21 mouse cellular contexts compared by ENCODE assay signal in the genomic region with DNA sequence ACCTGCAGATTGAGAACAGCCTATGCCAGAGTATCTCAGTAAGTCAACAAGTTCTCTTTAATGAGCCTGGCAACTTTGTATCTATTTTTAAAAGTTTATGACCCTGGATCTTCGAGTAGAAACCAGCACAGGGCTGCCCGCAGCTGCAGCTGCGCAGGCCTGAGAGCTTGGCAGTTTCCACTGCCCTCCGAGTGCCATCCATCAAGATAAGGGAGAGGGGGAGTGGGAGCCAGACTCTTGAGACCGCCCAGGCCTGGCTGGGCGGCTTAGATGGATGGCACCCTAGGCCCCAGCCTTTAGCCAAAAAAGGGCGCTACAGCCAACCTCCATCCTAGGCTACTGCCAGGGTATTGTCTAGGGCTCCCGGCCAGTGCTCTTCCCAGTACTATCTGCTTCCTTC.
DNase-seq lines count a peak whose midpoint lies in the region; ATAC-seq lines count a peak whose summit lies in the region.
"Had no signal": no experiment of that assay in that cellular context is flagged by ENCODE, and none has a peak within 500 bp of the region (broad histone marks: within the 10 kb centered on the region; RNA-seq: fewer than 3 reads in every experiment).

No protein-coding gene starts in this region.

- H3K4me1 ChIP-seq in heart, embryonic 16.5 days (ENCODE audit: control insufficient read depth, insufficient read depth, low read length) = peaks cover 7% of the 10 kb centered on the region
- H3K4me1 ChIP-seq in intestine, embryonic 15.5 days (replicated peaks) = peaks cover 28% of the 10 kb centered on the region
- no peaks in the 10 kb centered on the region for H3K4me1 ChIP-seq in forebrain, embryonic 10.5 days
- H3K4me1 ChIP-seq: megakaryocyte, embryonic 14.5 days; midbrain, embryonic 15.5 days had no signal

- WGBS in heart, embryonic 16.5 days = 42% methylated on average over 8 of the region's 8 CpGs
- 38% methylated on average over 8 of the region's 8 CpGs for WGBS in intestine, embryonic 15.5 days
- 89% methylated on average over 8 of the region's 8 CpGs for WGBS in forebrain, embryonic 10.5 days

- H3K9me3 ChIP-seq in heart, embryonic 16.5 days (replicated peaks; ENCODE audit: control insufficient read depth, low read length) = no peaks in the 10 kb centered on the region
- no peaks in the 10 kb centered on the region for H3K9me3 ChIP-seq in intestine, embryonic 15.5 days
- no peaks in the 10 kb centered on the region for H3K9me3 ChIP-seq in forebrain, embryonic 10.5 days
- H3K9me3 ChIP-seq: embryonic facial prominence, embryonic 12.5 days; kidney, embryonic 15.5 days; megakaryocyte, embryonic 14.5 days; midbrain, embryonic 15.5 days; stomach, embryonic 15.5 days had no signal

- intact Hi-C loops in heart, postnatal 25 days (cut with DNase I) = no loop called here

- H3K9ac ChIP-seq in heart, embryonic 16.5 days (ENCODE audit: low read length) = no peak overlapping the region
- H3K9ac ChIP-seq in intestine, embryonic 15.5 days = no peak overlapping the region
- H3K9ac ChIP-seq: embryonic facial prominence, embryonic 12.5 days; kidney, embryonic 15.5 days; midbrain, embryonic 15.5 days; stomach, embryonic 15.5 days had no signal

- peaks cover 8% of the 10 kb centered on the region for H3K27me3 ChIP-seq in heart, embryonic 16.5 days (ENCODE audit: control insufficient read depth, insufficient read depth, low read length)
- H3K27me3 ChIP-seq in intestine, embryonic 15.5 days (replicated peaks) = no peaks in the 10 kb centered on the region
- H3K27me3 ChIP-seq in forebrain, embryonic 10.5 days (ENCODE audit: poor library complexity, severe bottlenecking) = peaks cover 26% of the 10 kb centered on the region
- H3K27me3 ChIP-seq: midbrain, embryonic 15.5 days; stomach, embryonic 15.5 days had no signal

- DNase-seq in heart, postnatal 25 days (ENCODE audit: low spot score) = no peak
- DNase-seq in testis, postnatal 14 days (ENCODE audit: low spot score) = peak; percentile 33
- DNase-seq in testis, postnatal 10 days (ENCODE audit: low spot score) = no peak
- DNase-seq in forebrain, embryonic 10.5 days (ENCODE audit: extremely low spot score, low spot score) = no peak
- DNase-seq: cerebellum, adult 18-20 months; heart, adult 11 months; left cerebral cortex, postnatal 4 days; lung, adult 18-20 months; spleen, adult 18-20 months; thymus, postnatal 4 days had no signal

- H3K4me2 ChIP-seq in heart, embryonic 16.5 days (ENCODE audit: low read depth, low read length) = no peak overlapping the region
- H3K4me2 ChIP-seq in intestine, embryonic 15.5 days (replicated peaks) = no peak overlapping the region
- H3K4me2 ChIP-seq: embryonic facial prominence, embryonic 12.5 days; kidney, embryonic 15.5 days; midbrain, embryonic 15.5 days; stomach, embryonic 15.5 days had no signal

- H3K27ac ChIP-seq in heart, embryonic 16.5 days (ENCODE audit: low read length) = no peak overlapping the region
- H3K27ac ChIP-seq in intestine, embryonic 15.5 days = 0 out of 2 replicates have a peak overlapping the region, but pooled peaks have one; percentile 51
- H3K27ac ChIP-seq in forebrain, embryonic 10.5 days = no peak overlapping the region
- H3K27ac ChIP-seq: embryonic facial prominence, embryonic 12.5 days; kidney, embryonic 15.5 days; midbrain, embryonic 15.5 days had no signal

- no peak overlapping the region for H3K4me3 ChIP-seq in heart, embryonic 16.5 days (ENCODE audit: low read length)
- no peak overlapping the region for H3K4me3 ChIP-seq in intestine, embryonic 15.5 days (replicated peaks)
- H3K4me3 ChIP-seq in forebrain, embryonic 10.5 days = no peak overlapping the region
- H3K4me3 ChIP-seq: embryonic facial prominence, embryonic 12.5 days; kidney, embryonic 15.5 days; megakaryocyte, embryonic 14.5 days; midbrain, embryonic 15.5 days; stomach, embryonic 15.5 days had no signal

- no peaks in the 10 kb centered on the region for H3K36me3 ChIP-seq in heart, embryonic 16.5 days (ENCODE audit: control insufficient read depth, insufficient read depth)
- no peaks in the 10 kb centered on the region for H3K36me3 ChIP-seq in intestine, embryonic 15.5 days
- no peaks in the 10 kb centered on the region for H3K36me3 ChIP-seq in forebrain, embryonic 10.5 days (replicated peaks)
- H3K36me3 ChIP-seq: embryonic facial prominence, embryonic 12.5 days; kidney, embryonic 15.5 days; midbrain, embryonic 15.5 days; stomach, embryonic 15.5 days had no signal

- peak; percentile 77; the same call in 1 of the 2 replicates for ATAC-seq in heart, embryonic 16.5 days (replicated peaks; ENCODE audit: extremely low read depth, insufficient read depth, low FRiP score)
- ATAC-seq in intestine, embryonic 15.5 days = peak; percentile 71
- no peak for ATAC-seq in megakaryocyte, adult 5-6 weeks (ENCODE audit: poor library complexity, severe bottlenecking)
- ATAC-seq: activated CD4-positive, CD25-positive, alpha-beta regulatory T cell, adult 4 months; forebrain, embryonic 16.5 days; midbrain, embryonic 15.5 days; Patski had no signal
